Mouse (Mus musculus) lung, embryonic 14.5 days (tissue): ENCODE measurements around the gene Ssbp3. TPM values are rescaled to one million over a fixed set of nuclear protein-coding genes. Genes with fewer than 3 reads are reported as not detected.

Experiments
- ATAC-seq: fragments of 200-750 bp; cut with Nextera tagmentation; 2 replicates; pipeline ENCODE4 v1.8.0; 2017; ENCODE audit warnings: mild to moderate bottlenecking, moderate TSS enrichment, moderate library complexity; ENCODE audit not compliant: insufficient read depth
- DNase-seq: peaks from one replicate; pipeline ENCODE4 v3.0.0-alpha.2; 2015
- H3K27ac ChIP-seq: fragments of 300-500 bp; sonication (generic); 2 replicates; pipeline ENCODE4 v1.5.1; 2014; ENCODE audit warnings: low read depth, mild to moderate bottlenecking, moderate library complexity
- H3K27me3 ChIP-seq: fragments of 300-500 bp; sonication (generic); 2 replicates; pipeline ENCODE4 v1.6.1; 2014; ENCODE audit warnings: low read length, control low read depth; ENCODE audit not compliant: insufficient read depth
- H3K36me3 ChIP-seq: fragments of 300-500 bp; sonication (generic); 2 replicates; pipeline ENCODE4 v1.6.1; 2014; ENCODE audit warnings: control low read depth; ENCODE audit not compliant: insufficient read depth
- H3K4me1 ChIP-seq: fragments of 300-500 bp; sonication (generic); 2 replicates; pipeline ENCODE4 v1.6.1; 2014; ENCODE audit warnings: antibody characterized with exemption, control low read depth; ENCODE audit not compliant: insufficient read depth
- H3K4me2 ChIP-seq: fragments of 300-500 bp; sonication (generic); 2 replicates; pipeline ENCODE4 v1.6.1; 2014; ENCODE audit warnings: mild to moderate bottlenecking
- H3K4me3 ChIP-seq: fragments of 300-500 bp; sonication (generic); 2 replicates; pipeline ENCODE4 v1.5.1; 2014; ENCODE audit warnings: low read depth, low read length
- H3K9ac ChIP-seq: fragments of 300-500 bp; sonication (generic); 2 replicates; pipeline ENCODE4 v1.6.1; 2014
- H3K9me3 ChIP-seq: fragments of 300-500 bp; sonication (generic); 2 replicates; pipeline ENCODE4 v1.6.1; 2016; ENCODE audit warnings: low read depth, low read length, control low read depth
- CTCF ChIP-seq: IDR thresholded peaks from 2 replicates; pipeline ENCODE4 v1.5.1; 2016; ENCODE audit warnings: antibody characterized with exemption, low read depth
- WGBS: fragments of 180-500 bp; shearing (Covaris S2); extraction: QIAGEN DNeasy Blood & Tissue Kit; methylation state at CpG from one replicate; pipeline ENCODE4 v1.1.7; 2014; 5-methylcytosine and 5-hydroxymethylcytosine counted together
- polyA plus RNA-seq: library from polyadenylated mRNA; unstranded; fragments of >200 nt; fragmentation: Nextera tagmentation; extraction: Ambion mirVana; gene quantifications from 2 replicates; pipeline ENCODE4 v1.2.1, GENCODE M21; 2014

The Ssbp3 gene
- polyA plus RNA-seq, 1 experiment from 2014 or later, result 80.2 TPM

- 85% methylated on average over 3 of the region's 3 CpGs for WGBS
- Histone ChIP-seq H3K9me3 (no peaks in the 10 kb centered on the region), H3K9ac (no peak overlapping the region), H3K27ac (no peak overlapping the region), H3K36me3 (peaks cover 65% of the 10 kb centered on the region), H3K4me3 (no peak overlapping the region), H3K4me2 (no peak overlapping the region), H3K4me1 (peaks cover 4% of the 10 kb centered on the region; the same call in 1 of the 2 replicates), H3K27me3 (no peaks in the 10 kb centered on the region)
- no peak for ATAC-seq
- no peak for DNase-seq
- no peak for TF ChIP-seq CTCF
Measured at GRCm38 (mm10) chr4:107063214-107063613, 152.7 kb downstream of the Ssbp3 start.

GRCm38 (mm10) chr4:107064394-107065098, 154.0 kb downstream of the Ssbp3 start:
- peaks cover 4% of the 10 kb centered on the region; the same call in 1 of the 2 replicates for H3K4me1 ChIP-seq
- no peak overlapping the region for H3K4me3 ChIP-seq
- peaks cover 52% of the 10 kb centered on the region for H3K36me3 ChIP-seq
- WGBS, result 83% methylated on average over 5 of the region's 5 CpGs
- ATAC-seq, result no peak
- H3K9ac ChIP-seq, result no peak overlapping the region
- no peak for TF ChIP-seq CTCF
- no peak overlapping the region for H3K27ac ChIP-seq
- H3K9me3 ChIP-seq, result no peaks in the 10 kb centered on the region
- H3K27me3 ChIP-seq, result no peaks in the 10 kb centered on the region
- no peak overlapping the region for H3K4me2 ChIP-seq
- no peak for DNase-seq

GRCm38 (mm10) chr4:107066252-107067124, 156.0 kb downstream of the Ssbp3 start, which contains the start of the genes Mrpl37 and Cyb5rl:
Mrpl37 (minus strand) TSS chr4:107066868.
Cyb5rl (plus strand) TSS chr4:107066988.
- Histone ChIP-seq H3K4me2 (peak within 1 kb of the TSS; percentile 96), H3K4me1 (peaks cover 4% of the 10 kb centered on the region; the same call in 1 of the 2 replicates), H3K36me3 (peaks cover 33% of the 10 kb centered on the region), H3K27ac (peak within 1 kb of the TSS; percentile 46), H3K9ac (peak within 1 kb of the TSS; percentile 84), H3K4me3 (peak within 1 kb of the TSS; percentile 95), H3K9me3 (no peaks in the 10 kb centered on the region), H3K27me3 (no peaks in the 10 kb centered on the region)
- DNase-seq (peak; percentile 99), ATAC-seq (peak; percentile 99)
- WGBS, result under 1% methylated on average over 60 of the region's 60 CpGs
- TF ChIP-seq CTCF, result no peak

- 4% methylated on average over 33 of the region's 33 CpGs for WGBS
- Histone ChIP-seq H3K4me2 (peak overlapping the region; percentile 96), H3K4me1 (peaks cover 4% of the 10 kb centered on the region; the same call in 1 of the 2 replicates), H3K9ac (peak overlapping the region; percentile 84), H3K27ac (peak overlapping the region; percentile 42), H3K36me3 (peaks cover 26% of the 10 kb centered on the region), H3K9me3 (no peaks in the 10 kb centered on the region), H3K27me3 (no peaks in the 10 kb centered on the region), H3K4me3 (peak overlapping the region; percentile 95)
- ATAC-seq (peak; percentile 35), DNase-seq (peak; percentile 55)
- no peak for TF ChIP-seq CTCF
Measured at GRCm38 (mm10) chr4:107067151-107067840, 156.8 kb downstream of the Ssbp3 start.

GRCm38 (mm10) chr4:107072343-107072742, 161.8 kb downstream of the Ssbp3 start:
- Histone ChIP-seq H3K9me3 (no peaks in the 10 kb centered on the region), H3K27me3 (no peaks in the 10 kb centered on the region), H3K36me3 (no peaks in the 10 kb centered on the region), H3K27ac (no peak overlapping the region), H3K4me2 (no peak overlapping the region), H3K4me1 (no peaks in the 10 kb centered on the region), H3K9ac (no peak overlapping the region), H3K4me3 (no peak overlapping the region)
- TF ChIP-seq CTCF, result no peak
- 81% methylated on average over 9 of the region's 9 CpGs for WGBS
- DNase-seq (no peak), ATAC-seq (no peak)

- WGBS, result 48% methylated on average over 5 of the region's 5 CpGs
- no peak for ATAC-seq
Measured at GRCm38 (mm10) chr4:107075456-107075855, 165.0 kb downstream of the Ssbp3 start.

More at GRCm38 (mm10) chr4:107075456-107075855, 165.0 kb downstream of the Ssbp3 start:
- no peak for TF ChIP-seq CTCF
- Histone ChIP-seq H3K27ac (no peak overlapping the region), H3K9me3 (no peaks in the 10 kb centered on the region), H3K4me2 (no peak overlapping the region), H3K36me3 (no peaks in the 10 kb centered on the region), H3K4me1 (no peaks in the 10 kb centered on the region), H3K27me3 (no peaks in the 10 kb centered on the region), H3K9ac (no peak overlapping the region), H3K4me3 (no peak overlapping the region)
- DNase-seq, result no peak
